Mouse (Mus musculus): ENCODE measurements around the gene Olfr1111. TPM values are rescaled to one million over a fixed set of nuclear protein-coding genes. Genes with fewer than 3 reads are reported as not detected.
"Not testable (repeated sequence)": the region's sequence is repeated elsewhere in the genome, so short reads cannot be mapped to it uniquely, and the experiment has no call there.

Olfr1111 gene
- not detected in 2 replicates for polyA plus RNA-seq (2015; fragmentation: Nextera tagmentation; extraction: Ambion mirVana)

DNA sequence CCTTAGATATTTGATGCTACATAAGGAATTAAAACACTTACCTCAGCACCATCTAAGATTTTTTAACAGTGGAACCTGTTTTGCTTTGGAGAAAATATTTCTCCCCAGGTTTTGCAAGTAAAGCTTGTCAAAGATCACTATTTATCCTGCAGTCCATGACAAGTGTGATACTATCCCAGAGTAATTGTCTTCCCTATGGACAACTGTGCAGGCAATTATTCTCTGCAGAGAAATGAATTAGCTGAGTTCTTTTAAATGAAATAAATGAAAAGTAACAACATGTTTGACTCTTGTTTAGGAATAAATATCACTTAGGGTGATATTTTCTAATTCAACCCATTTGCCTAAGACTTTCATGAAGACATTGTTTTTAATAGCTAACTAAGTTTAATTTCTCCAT is at the start of gene Olfr1111:
Olfr1111 (minus strand) TSS at position 101 of the 400 bp plus-strand sequence.
- H3K4me3 ChIP-seq (replicated peaks): no peak within 1 kb of the TSS
- H3K9ac ChIP-seq: no peak within 1 kb of the TSS
- H3K9me3 ChIP-seq (replicated peaks): no peaks in the 10 kb centered on the region
- H3K27me3 ChIP-seq: no peaks in the 10 kb centered on the region
- no peak within 1 kb of the TSS for H3K4me2 ChIP-seq
- DNase-seq: no peak
- no peaks in the 10 kb centered on the region for H3K4me1 ChIP-seq (replicated peaks)
- H3K36me3 ChIP-seq: no peaks in the 10 kb centered on the region
- H3K27ac ChIP-seq: no peak within 1 kb of the TSS
- ATAC-seq (ENCODE audit: low read depth): no peak

GRCm38 (mm10) chr2:87187498-87187897 is 35.1 kb upstream of the Olfr1111 start, which contains the start of gene Olfr1112:
Gene Olfr1112, plus strand, starts transcription at chr2:87187798.
- 67% methylated on average over 1 of the region's 1 CpGs for WGBS (ENCODE audit: insufficient replicate concordance)
- H3K36me3 ChIP-seq: no peaks in the 10 kb centered on the region
- H3K27ac ChIP-seq: no peak within 1 kb of the TSS
- DNase-seq (no peak), ATAC-seq (ENCODE audit: low read depth) (no peak)
- no peaks in the 10 kb centered on the region for H3K9me3 ChIP-seq (replicated peaks)
- no peak within 1 kb of the TSS for H3K4me3 ChIP-seq (replicated peaks)
- H3K4me1 ChIP-seq (replicated peaks): no peaks in the 10 kb centered on the region
- H3K27me3 ChIP-seq: no peaks in the 10 kb centered on the region
- no peak within 1 kb of the TSS for H3K4me2 ChIP-seq
- no peak within 1 kb of the TSS for H3K9ac ChIP-seq

- H3K27ac ChIP-seq; H3K4me1 ChIP-seq (replicated peaks); DNase-seq; H3K9ac ChIP-seq; H3K27me3 ChIP-seq; H3K4me3 ChIP-seq (replicated peaks); H3K4me2 ChIP-seq; H3K36me3 ChIP-seq; ATAC-seq (ENCODE audit: low read depth); H3K9me3 ChIP-seq (replicated peaks): not testable (repeated sequence)
- 29% methylated on average over 2 of the region's 2 CpGs for WGBS (ENCODE audit: insufficient replicate concordance)
Observed at GRCm38 (mm10) chr2:87167731-87168130, 15.3 kb upstream of the Olfr1111 start.

DNA sequence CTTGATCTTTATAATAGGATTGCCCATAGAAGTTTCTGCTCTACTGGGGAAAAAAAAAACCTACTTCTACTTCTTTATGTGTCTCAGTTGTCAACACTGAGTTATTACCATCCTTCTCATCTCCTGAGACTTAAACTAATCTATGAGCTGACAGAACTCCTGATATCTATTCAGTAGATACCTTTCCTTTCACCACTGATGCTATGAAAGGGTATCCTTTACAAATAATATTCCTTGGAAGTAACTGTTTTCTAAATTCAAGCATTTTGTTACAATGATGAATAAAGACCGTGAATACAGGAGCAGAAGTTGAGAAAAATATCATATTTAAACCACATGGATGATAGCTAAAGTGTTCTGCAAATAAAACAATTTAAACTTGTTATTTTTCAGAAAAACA is 12.2 kb downstream of the Olfr1111 start, which contains the start of gene Olfr1110:
Olfr1110 (minus strand) TSS at position 101 of the 400 bp plus-strand sequence.
- H3K36me3 ChIP-seq: no peaks in the 10 kb centered on the region
- H3K27ac ChIP-seq: no peak within 1 kb of the TSS
- H3K4me2 ChIP-seq: no peak within 1 kb of the TSS
- no peaks in the 10 kb centered on the region for H3K9me3 ChIP-seq (replicated peaks)
- no peaks in the 10 kb centered on the region for H3K27me3 ChIP-seq
- 58% methylated on average over 1 of the region's 1 CpGs for WGBS (ENCODE audit: insufficient replicate concordance)
- H3K9ac ChIP-seq: no peak within 1 kb of the TSS
- no peaks in the 10 kb centered on the region for H3K4me1 ChIP-seq (replicated peaks)
- ATAC-seq (ENCODE audit: low read depth) (no peak), DNase-seq (no peak)
- no peak within 1 kb of the TSS for H3K4me3 ChIP-seq (replicated peaks)

DNA sequence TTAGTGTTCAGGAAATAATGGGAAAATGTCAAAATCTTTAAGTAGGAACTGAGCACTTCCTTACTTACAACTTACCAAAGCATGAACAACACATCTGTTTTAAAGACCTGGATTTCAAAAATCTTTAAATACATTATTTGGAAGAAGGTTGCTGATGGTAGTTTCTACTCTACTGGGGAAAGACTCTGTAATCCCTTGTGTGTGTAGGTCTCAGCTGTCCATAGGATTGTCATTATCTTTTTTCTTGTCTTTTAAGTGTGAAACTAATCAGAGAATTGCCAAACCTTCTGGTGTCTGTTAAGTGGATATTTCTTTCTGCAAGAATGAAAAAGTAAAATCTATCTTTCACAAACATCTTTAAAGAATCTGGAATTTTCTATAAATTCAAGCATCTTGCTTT is 38.0 kb downstream of the Olfr1111 start, which contains the start of gene Olfr259:
Olfr259 (minus strand) TSS at position 101 of the 400 bp plus-strand sequence.
- Histone ChIP-seq H3K4me2 (no peak within 1 kb of the TSS), H3K27ac (no peak within 1 kb of the TSS), H3K9me3 (replicated peaks) (no peaks in the 10 kb centered on the region), H3K9ac (no peak within 1 kb of the TSS), H3K4me3 (replicated peaks) (no peak within 1 kb of the TSS), H3K27me3 (no peaks in the 10 kb centered on the region), H3K4me1 (replicated peaks) (no peaks in the 10 kb centered on the region), H3K36me3 (no peaks in the 10 kb centered on the region)
- ATAC-seq (ENCODE audit: low read depth) (no peak), DNase-seq (no peak)

Other genes starting within 250 kb of the Olfr1111 start
- gene Olfr1098, start 228.1 kb downstream of the Olfr1111 start, polyA plus RNA-seq (2015; fragmentation: Nextera tagmentation; extraction: Ambion mirVana): not detected in 2 replicates
- gene Olfr1099, start 191.9 kb downstream of the Olfr1111 start, polyA plus RNA-seq (2015; fragmentation: Nextera tagmentation; extraction: Ambion mirVana): not detected in 2 replicates
- not detected in 2 replicates for gene Olfr1100, start 172.7 kb downstream of the Olfr1111 start, polyA plus RNA-seq (2015; fragmentation: Nextera tagmentation; extraction: Ambion mirVana)
- gene Olfr1101, start 161.4 kb downstream of the Olfr1111 start, polyA plus RNA-seq (2015; fragmentation: Nextera tagmentation; extraction: Ambion mirVana): not detected in 2 replicates
- gene Olfr1102, start 154.2 kb downstream of the Olfr1111 start, polyA plus RNA-seq (2015; fragmentation: Nextera tagmentation; extraction: Ambion mirVana): not detected in 2 replicates
- not detected in 2 replicates for gene Olfr1104, start 125.5 kb downstream of the Olfr1111 start, polyA plus RNA-seq (2015; fragmentation: Nextera tagmentation; extraction: Ambion mirVana)
- not detected in 2 replicates for gene Olfr1105, start 116.1 kb downstream of the Olfr1111 start, polyA plus RNA-seq (2015; fragmentation: Nextera tagmentation; extraction: Ambion mirVana)
- not detected in 2 replicates for gene Olfr1106, start 100.4 kb downstream of the Olfr1111 start, polyA plus RNA-seq (2015; fragmentation: Nextera tagmentation; extraction: Ambion mirVana)
- not detected in 2 replicates for gene Olfr1107, start 76.8 kb downstream of the Olfr1111 start, polyA plus RNA-seq (2015; fragmentation: Nextera tagmentation; extraction: Ambion mirVana)
- gene Olfr1109, start 56.6 kb downstream of the Olfr1111 start, polyA plus RNA-seq (2015; fragmentation: Nextera tagmentation; extraction: Ambion mirVana): not detected in 2 replicates
- not detected in 2 replicates for gene Olfr259, start 38.1 kb downstream of the Olfr1111 start, polyA plus RNA-seq (2015; fragmentation: Nextera tagmentation; extraction: Ambion mirVana)
- not detected in 2 replicates for gene Olfr1110, start 12.3 kb downstream of the Olfr1111 start, polyA plus RNA-seq (2015; fragmentation: Nextera tagmentation; extraction: Ambion mirVana)
- not detected in 2 replicates for gene Olfr1112, start 35.2 kb upstream of the Olfr1111 start, polyA plus RNA-seq (2015; fragmentation: Nextera tagmentation; extraction: Ambion mirVana)
- not detected in 2 replicates for gene Olfr1113, start 56.3 kb upstream of the Olfr1111 start, polyA plus RNA-seq (2015; fragmentation: Nextera tagmentation; extraction: Ambion mirVana)
- not detected in 2 replicates for gene Olfr1115, start 95.4 kb upstream of the Olfr1111 start, polyA plus RNA-seq (2015; fragmentation: Nextera tagmentation; extraction: Ambion mirVana)
- gene Olfr1116, start 114.9 kb upstream of the Olfr1111 start, polyA plus RNA-seq (2015; fragmentation: Nextera tagmentation; extraction: Ambion mirVana): not detected in 2 replicates
- gene Olfr1118, start 155.0 kb upstream of the Olfr1111 start, polyA plus RNA-seq (2015; fragmentation: Nextera tagmentation; extraction: Ambion mirVana): not detected in 2 replicates
- not detected in 2 replicates for gene Olfr1120, start 202.2 kb upstream of the Olfr1111 start, polyA plus RNA-seq (2015; fragmentation: Nextera tagmentation; extraction: Ambion mirVana)
- not detected in 2 replicates for gene Olfr1121, start 217.3 kb upstream of the Olfr1111 start, polyA plus RNA-seq (2015; fragmentation: Nextera tagmentation; extraction: Ambion mirVana)
- gene Olfr1122, start 233.2 kb upstream of the Olfr1111 start, polyA plus RNA-seq (2015; fragmentation: Nextera tagmentation; extraction: Ambion mirVana): not detected in 2 replicates

Data from liver, embryonic 13.5 days (tissue).